Mouse (Mus musculus) liver, adult 2 months (tissue): ENCODE data around the gene Mlana. TPM values are rescaled to one million over a fixed set of nuclear protein-coding genes. Genes with fewer than 3 reads are reported as not detected.

ENCODE experiments used
- DNase-seq: peaks from one replicate; pipeline ENCODE4 v3.0.0-alpha.2; 2011; ENCODE audit warnings: low read depth, low spot score; ENCODE audit errors: extremely low read depth
- H3K27ac ChIP-seq: fragments of 200-500 bp; replicated peaks from 2 replicates; pipeline ENCODE4 v1.5.1; 2012; ENCODE audit warnings: low read depth, mild to moderate bottlenecking, control low read depth, inconsistent platforms, low read length; ENCODE audit not compliant: insufficient read depth
- H3K27me3 ChIP-seq: fragments of 200-500 bp; 2 replicates; pipeline ENCODE4 v1.6.1; 2012; ENCODE audit warnings: mild to moderate bottlenecking, moderate library complexity, low read length, inconsistent platforms; ENCODE audit not compliant: control insufficient read depth, insufficient read depth
- H3K36me3 ChIP-seq: fragments of 200-500 bp; 2 replicates; pipeline ENCODE4 v1.6.1; 2012; ENCODE audit warnings: low read length, inconsistent platforms; ENCODE audit not compliant: control insufficient read depth, insufficient read depth
- H3K4me1 ChIP-seq: fragments of 200-500 bp; 2 replicates; pipeline ENCODE4 v1.6.1; 2011; ENCODE audit warnings: low read length; ENCODE audit not compliant: control insufficient read depth, insufficient read depth
- H3K4me3 ChIP-seq: fragments of 200-500 bp; 2 replicates; pipeline ENCODE4 v1.5.1; 2011; ENCODE audit warnings: low read depth, mild to moderate bottlenecking, control low read depth, low read length, moderate library complexity; ENCODE audit not compliant: insufficient read depth
- H3K79me2 ChIP-seq: fragments of 200-500 bp; 2 replicates; pipeline ENCODE4 v1.6.1; 2012; ENCODE audit warnings: inconsistent platforms, mild to moderate bottlenecking, low read length, moderate library complexity; ENCODE audit not compliant: control insufficient read depth, insufficient read depth
- H3K9ac ChIP-seq: fragments of 200-500 bp; 2 replicates; pipeline ENCODE4 v1.6.1; 2012; ENCODE audit warnings: low read depth, mild to moderate bottlenecking, control low read depth, inconsistent platforms, low read length
- CTCF ChIP-seq: fragments of 200-500 bp; IDR thresholded peaks from 2 replicates; pipeline ENCODE4 v1.5.1; 2011; ENCODE audit warnings: low read depth, low read length, control low read depth
- POLR2A ChIP-seq: fragments of 200-500 bp; IDR thresholded peaks from 2 replicates; pipeline ENCODE4 v1.6.1; 2011; ENCODE audit warnings: low read length, control low read depth; ENCODE audit not compliant: insufficient read depth; ENCODE audit errors: extremely low read depth
- WGBS: fragments of 180-500 bp; shearing (Covaris S2); methylation state at CpG from one replicate; pipeline ENCODE4 v1.1.7; 2018; 5-methylcytosine and 5-hydroxymethylcytosine counted together
- polyA plus RNA-seq: library from polyadenylated mRNA; depleted of rRNA; stranded (reverse); fragments of >200 nt; gene quantifications from 2 replicates; pipeline ENCODE4 v1.2.3, GENCODE M21; 2012; rRNA removed
- total RNA-seq: library from RNA; depleted of rRNA; stranded (reverse); fragments of >200 nt; gene quantifications from 2 replicates; pipeline ENCODE4 v1.2.3, GENCODE M21; 2014; rRNA removed

Mlana gene
- total and polyA plus RNA-seq, 2 experiments: not detected

- TF ChIP-seq CTCF (no peak), POLR2A (no peak)
- Histone ChIP-seq H3K36me3 (no peaks in the 10 kb centered on the region), H3K27me3 (no peaks in the 10 kb centered on the region), H3K9ac (no peak overlapping the region), H3K27ac (no peak overlapping the region), H3K4me1 (peaks cover 4% of the 10 kb centered on the region; the same call in 1 of the 2 replicates), H3K79me2 (peaks cover 4% of the 10 kb centered on the region; the same call in 1 of the 2 replicates), H3K4me3 (peak overlapping the region; percentile 84)
- DNase-seq: peak; percentile 91
- WGBS: 27% methylated on average over 5 of the region's 5 CpGs
These were observed 45.9 kb downstream of the Mlana start for GRCm38 (mm10) chr19:29743531-29743930.

DNA sequence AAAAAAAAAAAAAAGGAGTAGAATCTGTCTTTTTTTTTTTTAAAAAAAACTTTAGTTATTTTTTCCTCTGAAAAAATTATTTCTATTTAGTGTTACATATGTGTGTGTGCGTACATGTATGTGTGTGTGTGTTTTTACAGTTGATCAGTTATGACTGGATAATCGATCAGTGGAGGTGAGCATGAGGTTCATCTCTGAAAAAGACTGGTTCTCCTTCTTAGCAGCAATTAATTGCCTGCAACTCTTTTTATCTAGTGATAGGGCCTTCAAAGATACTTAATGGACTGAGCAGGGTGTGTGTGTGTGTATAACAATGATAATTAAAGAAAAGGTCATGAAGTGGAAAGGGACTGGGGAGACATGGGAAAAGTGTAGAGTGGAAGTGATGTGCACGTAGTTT lies 53.4 kb downstream of the Mlana start:
- no peak for TF ChIP-seq CTCF
- no peak for TF ChIP-seq POLR2A
- Histone ChIP-seq H3K4me3 (no peak overlapping the region), H3K4me1 (peaks cover 4% of the 10 kb centered on the region; the same call in 1 of the 2 replicates), H3K79me2 (peaks cover 2% of the 10 kb centered on the region; the same call in 1 of the 2 replicates), H3K27me3 (no peaks in the 10 kb centered on the region), H3K9ac (no peak overlapping the region), H3K36me3 (no peaks in the 10 kb centered on the region), H3K27ac (no peak overlapping the region)
- 98% methylated on average over 3 of the region's 3 CpGs for WGBS
- DNase-seq: no peak

DNA sequence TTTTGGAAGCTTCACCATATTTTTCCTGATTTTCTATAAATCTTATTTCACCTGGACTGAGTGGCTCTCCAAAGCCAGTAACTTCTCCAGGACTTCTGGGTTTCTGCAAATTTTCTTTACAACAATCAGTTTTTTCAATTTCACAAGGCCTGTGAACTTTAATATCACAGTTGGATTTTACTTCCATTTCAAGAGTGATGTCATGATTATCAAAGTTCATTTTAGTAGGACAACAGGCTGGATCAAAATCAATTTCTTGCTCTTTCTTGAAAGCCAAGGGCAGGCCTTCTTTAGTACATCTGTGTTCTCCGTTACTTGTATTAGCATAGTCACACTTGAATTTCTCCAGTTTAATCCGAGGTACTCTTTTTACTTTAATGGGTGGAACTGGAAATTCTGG lies 56.3 kb downstream of the Mlana start:
- WGBS: 63% methylated on average over 2 of the region's 2 CpGs

More for the DNA sequence above, 56.3 kb downstream of the Mlana start:
- Histone ChIP-seq H3K27ac (no peak overlapping the region), H3K79me2 (peaks cover 2% of the 10 kb centered on the region; the same call in 1 of the 2 replicates), H3K9ac (no peak overlapping the region), H3K4me1 (peaks cover 4% of the 10 kb centered on the region; the same call in 1 of the 2 replicates), H3K36me3 (no peaks in the 10 kb centered on the region), H3K27me3 (no peaks in the 10 kb centered on the region), H3K4me3 (no peak overlapping the region)
- TF ChIP-seq POLR2A (no peak), CTCF (no peak)
- peak; percentile 84 for DNase-seq

Other genes starting within 250 kb of the Mlana start
- 39.3 and 41.5 TPM in 2 replicates for gene Ric1, start 175.5 kb upstream of the Mlana start, total RNA-seq
- 4.7 and 5.4 TPM in 2 replicates for gene Ric1, start 175.5 kb upstream of the Mlana start, polyA plus RNA-seq
- 15.6 and 16.3 TPM in 2 replicates for gene Ermp1, start 49.4 kb upstream of the Mlana start, total RNA-seq
- 8.5 and 10.4 TPM in 2 replicates for gene Ermp1, start 49.4 kb upstream of the Mlana start, polyA plus RNA-seq
- gene 9930021J03Rik, start 108.2 kb downstream of the Mlana start, total RNA-seq: 8.8 and 9.7 TPM in 2 replicates
- gene 9930021J03Rik, start 108.2 kb downstream of the Mlana start, polyA plus RNA-seq: 3.2 and 4.3 TPM in 2 replicates
- gene Ranbp6, start 115.2 kb downstream of the Mlana start, total RNA-seq: 8.6 and 11.1 TPM in 2 replicates
- 1.6 and 1.8 TPM in 2 replicates for gene Ranbp6, start 115.2 kb downstream of the Mlana start, polyA plus RNA-seq
- 1.5 and 1.6 TPM in 2 replicates for gene Il33, start 227.3 kb downstream of the Mlana start, total RNA-seq
- gene Il33, start 227.3 kb downstream of the Mlana start, polyA plus RNA-seq: 0.80 and 1.4 TPM in 2 replicates